Mouse (Mus musculus) adrenal gland, adult 18-20 months (tissue): ENCODE measurements at regions not wholly inside any gene's neighbourhood (a gene's known extent, or its start where the extent isn't known, plus 50 kb on each side); places are given as distances from the start of the nearest gene placed in this dataset.
A peak's percentile ranks its signal among the peaks of the same experiment; 100 is the strongest.

Experiments used
- DNase-seq, 2 experiments: peaks; one replicate each; pipeline ENCODE4 v3.0.0; 2021 to 2022; ENCODE audit warnings: low spot score in 2 of 2

GRCm38 (mm10) chr19:16075512-16076086, 57.0 kb upstream of the Gnaq start:
- no peak for DNase-seq

- no peak for DNase-seq
These were observed 57.6 kb upstream of the Gnaq start for GRCm38 (mm10) chr19:16075026-16075425.

GRCm38 (mm10) chr19:16067314-16067713, 65.3 kb upstream of the Gnaq start:
- DNase-seq = no peak

GRCm38 (mm10) chr19:16064911-16065310, 67.7 kb upstream of the Gnaq start:
- DNase-seq = no peak

GRCm38 (mm10) chr19:16063916-16064580, 68.6 kb upstream of the Gnaq start:
- DNase-seq = peak; percentile 73 to 74

- no peak for DNase-seq
These were observed 69.1 kb upstream of the Gnaq start for GRCm38 (mm10) chr19:16063533-16063915.

- DNase-seq = peak in 1 of 2 experiments; percentile 21
These were observed 70.8 kb upstream of the Gnaq start for GRCm38 (mm10) chr19:16061821-16062220.

- DNase-seq = no peak
These were observed 73.6 kb upstream of the Gnaq start for GRCm38 (mm10) chr19:16059026-16059425.

- DNase-seq = peak in 1 of 2 experiments; percentile 26
These were observed 65.6 kb upstream of the Cep78 start for GRCm38 (mm10) chr19:16050220-16051055.

- DNase-seq = no peak
These were observed 64.9 kb upstream of the Cep78 start for GRCm38 (mm10) chr19:16049646-16050045.

GRCm38 (mm10) chr19:16046977-16047376, 62.2 kb upstream of the Cep78 start:
- no peak for DNase-seq

- no peak for DNase-seq
These were observed 60.5 kb upstream of the Cep78 start for GRCm38 (mm10) chr19:16045261-16045660.

- no peak for DNase-seq
These were observed 59.4 kb upstream of the Cep78 start for GRCm38 (mm10) chr19:16044169-16044568.

GRCm38 (mm10) chr19:16043007-16043406, 58.2 kb upstream of the Cep78 start:
- DNase-seq = no peak

- DNase-seq = no peak
These were observed 57.1 kb upstream of the Cep78 start for GRCm38 (mm10) chr19:16041891-16042290.

- DNase-seq = no peak
These were observed 53.0 kb upstream of the Cep78 start for GRCm38 (mm10) chr19:16037806-16038205.
